Mouse (Mus musculus) heart, adult 2 months (tissue): ENCODE results near the gene Gm45808.

Experiments used
- CTCF ChIP-seq: fragments of 200-600 bp; IDR thresholded peaks from 2 replicates; pipeline ENCODE4 v1.8.1; 2022; ENCODE audit warnings: antibody characterized with exemption, mild to moderate bottlenecking, moderate library complexity
- EP300 ChIP-seq: fragments of 200-500 bp; IDR thresholded peaks from 2 replicates; pipeline ENCODE4 v1.6.1; 2011; ENCODE audit warnings: low read depth, low read length, control low read depth; ENCODE audit not compliant: insufficient read depth
- POLR2A ChIP-seq: fragments of 200-500 bp; IDR thresholded peaks from 2 replicates; pipeline ENCODE4 v1.6.1; 2011; ENCODE audit warnings: mild to moderate bottlenecking, low read depth, low read length, control low read depth; ENCODE audit not compliant: insufficient read depth

- TF ChIP-seq POLR2A (peak; percentile 46), CTCF (no peak), EP300 (peak; percentile 76; the same call in 1 of the 2 replicates)
Observed at GRCm38 (mm10) chr7:45457204-45458060, 29.2 kb downstream of the Gm45808 start.
